Mouse (Mus musculus): ENCODE results near the gene Saa1. TPM values are rescaled to one million over a fixed set of nuclear protein-coding genes. Genes with fewer than 3 reads are reported as not detected.
"Not testable (repeated sequence)": the region's sequence is repeated elsewhere in the genome, so short reads cannot be mapped to it uniquely, and the experiment has no call there.

The Saa1 gene
- total RNA-seq (2021), result not detected
- long read RNA-seq, experiment 1, result 0 reads
- long read RNA-seq, experiment 2, partial matches to known transcripts, result 0 of 1 reads
- long read RNA-seq, experiment 2, other reads (novel, unspliced or antisense), result 0 of 1 reads

DNA sequence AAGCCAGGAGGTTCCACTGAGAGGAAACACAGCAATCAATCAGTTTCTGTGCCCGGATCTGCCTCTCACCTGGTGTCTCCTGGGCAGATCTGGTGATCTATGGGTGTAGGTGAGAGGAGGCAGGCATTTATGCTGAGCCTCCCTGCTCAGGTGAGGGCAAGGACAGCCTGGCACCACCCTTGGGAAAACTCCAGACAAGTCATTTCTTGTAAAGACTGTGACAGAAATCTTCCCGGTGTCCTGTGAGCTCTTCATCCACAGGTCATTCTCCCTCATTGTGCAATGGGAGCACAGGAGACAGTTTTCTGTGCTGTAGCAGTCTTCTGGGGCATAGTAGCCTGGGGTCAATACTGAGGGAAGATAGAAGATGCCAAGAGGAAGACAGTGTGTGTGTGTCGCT, at the start of gene Saa1:
Saa1 (minus strand) TSS at position 101 of the 400 bp plus-strand sequence.
- DNase-seq (ENCODE audit: low spot score in 2 of 2), result not testable (repeated sequence)

- no peak for DNase-seq (ENCODE audit: low spot score in 2 of 2)
These were observed 46.5 kb upstream of the Saa1 start for GRCm38 (mm10) chr7:46789177-46789849.

DNA sequence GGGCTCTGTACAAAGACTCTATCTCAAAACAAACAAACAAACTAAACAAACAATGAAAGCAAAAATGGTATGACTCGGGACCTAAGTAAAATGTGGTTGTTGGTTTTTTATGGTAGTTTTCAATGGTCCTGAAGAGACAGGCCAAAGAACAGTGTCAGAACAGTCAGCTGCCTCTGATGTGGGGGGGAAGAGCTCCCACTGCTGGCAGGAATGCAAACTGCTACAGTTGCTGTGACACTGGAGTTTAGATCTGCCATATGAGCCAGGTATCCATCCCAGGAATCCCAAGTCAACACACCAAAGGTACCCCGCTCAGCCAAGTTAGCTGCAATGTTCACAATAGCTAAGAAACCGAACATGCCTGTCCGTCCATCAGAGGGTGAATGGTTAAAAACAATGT, 27.9 kb upstream of the Saa1 start:
- peak; percentile 38 to 51 for DNase-seq (ENCODE audit: low spot score in 2 of 2)

DNA sequence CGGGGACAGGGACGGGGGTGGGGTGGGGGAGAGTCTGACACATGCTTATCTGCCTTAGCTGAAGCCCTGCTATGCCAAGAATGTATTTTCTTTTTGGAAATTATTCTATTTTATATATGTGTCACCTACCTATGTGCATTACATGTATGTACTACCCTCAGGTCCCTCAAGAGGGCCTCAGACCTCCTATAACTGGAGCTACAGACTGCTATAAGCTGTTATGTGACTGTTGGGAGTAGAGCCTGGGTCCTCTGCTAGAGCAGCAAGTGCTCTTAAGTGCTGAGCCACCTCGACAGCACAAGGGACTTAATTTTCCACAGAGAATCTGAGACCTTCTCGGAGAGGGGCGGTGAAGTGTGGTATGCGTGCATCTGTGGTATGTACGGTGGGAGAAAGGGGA, 25.7 kb upstream of the Saa1 start:
- no peak for DNase-seq (ENCODE audit: low spot score in 2 of 2)

DNA sequence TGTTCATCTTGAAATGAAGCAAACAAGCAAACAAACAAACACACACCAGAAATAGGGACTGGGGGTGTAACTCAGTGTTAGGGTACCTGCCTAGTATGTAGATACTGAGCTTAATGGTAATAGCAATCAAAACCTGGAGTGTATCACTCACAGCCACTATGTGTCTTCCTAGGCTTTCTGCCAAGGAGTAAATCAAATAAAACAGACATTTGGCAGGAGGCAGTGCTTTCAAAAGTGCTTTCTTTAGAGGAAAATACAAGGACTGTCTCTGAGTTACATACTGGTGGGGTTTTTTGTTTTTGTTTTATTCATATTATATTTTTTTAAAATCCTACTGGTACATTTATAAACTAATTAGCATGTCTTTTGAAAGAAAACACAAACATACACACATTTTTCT, 24.6 kb upstream of the Saa1 start:
- DNase-seq (ENCODE audit: low spot score in 2 of 2), result no peak

DNA sequence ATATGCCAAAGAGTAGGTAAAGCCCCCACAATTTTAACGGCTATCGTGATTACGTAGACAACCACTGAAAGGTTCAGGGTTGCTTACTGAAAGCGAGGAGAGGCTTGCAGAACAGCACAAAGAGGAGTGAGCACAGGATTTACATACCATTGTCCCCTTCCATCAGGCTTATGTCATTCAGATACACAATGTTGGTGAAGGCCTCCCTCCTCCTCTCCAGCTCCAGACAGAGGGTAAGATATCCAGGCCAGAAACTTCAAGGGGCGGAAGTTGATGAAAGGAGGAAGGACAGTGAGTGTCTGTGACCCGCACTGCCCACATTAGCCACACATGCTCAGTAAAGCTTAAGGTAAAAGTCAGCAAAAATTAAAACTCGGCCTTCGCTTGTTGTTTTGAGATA, 21.9 kb upstream of the Saa1 start:
- DNase-seq (ENCODE audit: low spot score in 2 of 2), result no peak

DNA sequence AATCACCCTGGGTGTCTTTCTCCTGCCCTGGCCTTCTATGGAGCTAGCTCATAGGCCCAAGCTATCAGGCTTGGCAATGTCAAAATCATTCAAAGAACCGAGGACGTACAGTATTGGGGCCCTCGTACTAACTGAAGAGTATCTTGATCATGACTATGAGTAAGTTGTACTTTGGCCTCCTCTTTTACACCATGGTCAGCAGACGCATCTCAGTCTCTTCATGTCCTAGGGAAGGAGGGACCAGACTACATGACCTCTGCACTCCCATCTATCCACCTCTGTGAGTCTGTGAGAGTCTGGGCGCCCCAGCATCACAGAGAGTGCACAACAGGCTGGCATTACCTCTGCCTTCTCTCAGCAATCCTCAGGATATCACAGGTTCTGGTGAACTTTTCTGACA, 19.8 kb upstream of the Saa1 start:
- no peak for DNase-seq (ENCODE audit: low spot score in 2 of 2)

DNA sequence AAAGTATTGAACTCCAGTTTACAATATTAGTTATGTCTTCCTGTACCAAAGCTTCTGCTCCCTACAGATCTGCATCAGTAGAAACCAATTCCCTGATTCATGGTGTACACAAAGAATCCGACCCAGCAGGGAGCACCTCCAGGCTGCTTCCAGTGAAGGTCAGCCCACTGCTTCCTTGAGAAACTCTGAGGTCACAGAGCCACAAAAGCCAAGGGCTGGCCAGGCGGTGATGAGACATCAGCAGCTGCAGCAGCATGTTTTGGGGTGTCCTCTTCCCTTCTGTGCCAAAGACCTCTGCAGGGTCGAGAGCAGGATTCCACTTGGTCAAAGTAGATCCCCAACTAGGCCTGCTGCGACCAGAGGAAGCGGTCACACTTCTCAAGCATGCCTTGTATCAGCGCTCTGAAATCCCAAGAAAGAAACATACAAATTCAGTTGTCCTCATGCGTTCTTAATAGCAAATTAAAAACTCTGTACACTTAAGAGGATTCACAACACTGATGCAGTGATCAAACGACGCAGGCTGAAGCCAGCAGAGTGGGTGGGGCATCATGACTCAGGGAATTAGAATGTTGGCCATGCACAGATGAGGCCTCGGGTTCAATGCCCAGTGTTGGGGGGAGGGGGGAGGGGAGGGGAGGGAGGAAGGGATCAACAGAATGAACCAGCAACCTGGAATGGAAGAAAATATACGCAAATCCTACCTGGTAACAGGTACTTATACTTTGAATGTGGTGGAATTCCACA, 18.4 kb upstream of the Saa1 start:
- DNase-seq (ENCODE audit: low spot score in 2 of 2), result no peak

DNA sequence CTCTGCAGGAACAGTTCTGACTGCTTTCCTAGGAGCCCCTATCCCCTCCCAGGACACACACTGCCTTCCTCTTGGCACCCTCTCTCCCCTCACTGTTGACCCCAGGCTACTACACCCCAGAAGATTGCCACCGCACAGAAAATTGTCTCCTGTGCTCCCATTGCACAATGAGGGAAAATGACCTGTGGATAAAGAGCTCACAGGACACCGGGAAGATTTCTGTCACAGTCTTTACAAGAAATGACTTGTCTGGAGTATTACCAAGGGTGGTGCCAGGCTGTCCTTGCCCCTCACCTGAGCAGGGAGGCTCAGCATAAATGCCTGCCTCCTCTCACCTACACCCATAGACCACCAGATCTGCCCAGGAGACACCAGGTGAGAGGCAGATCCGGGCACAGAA, 8.7 kb upstream of the Saa1 start, which contains the start of gene Saa2:
Saa2 (plus strand) TSS at position 301 of the 400 bp plus-strand sequence.
- DNase-seq (ENCODE audit: low spot score in 2 of 2), result no peak

DNA sequence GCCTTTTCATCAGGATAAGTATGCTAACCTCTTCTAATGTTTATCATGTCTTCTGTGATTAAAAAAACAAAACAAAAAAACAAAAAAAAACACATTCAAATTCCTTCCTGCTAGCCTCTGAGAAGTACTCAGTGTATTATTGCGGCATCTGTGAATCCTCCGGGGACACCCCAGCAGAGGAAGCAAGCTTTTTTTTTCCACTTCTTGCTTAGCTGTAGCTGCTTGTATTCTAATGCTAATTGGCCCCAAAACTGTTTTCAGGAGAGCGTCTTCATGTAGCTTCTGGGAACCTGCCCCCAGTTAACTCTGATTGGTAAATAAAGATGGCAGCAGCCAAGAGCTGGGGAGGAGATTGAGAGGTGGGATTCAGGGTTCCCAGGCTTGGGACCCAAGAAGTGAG, 5.7 kb upstream of the Saa1 start:
- DNase-seq (ENCODE audit: low spot score in 2 of 2), result no peak

DNA sequence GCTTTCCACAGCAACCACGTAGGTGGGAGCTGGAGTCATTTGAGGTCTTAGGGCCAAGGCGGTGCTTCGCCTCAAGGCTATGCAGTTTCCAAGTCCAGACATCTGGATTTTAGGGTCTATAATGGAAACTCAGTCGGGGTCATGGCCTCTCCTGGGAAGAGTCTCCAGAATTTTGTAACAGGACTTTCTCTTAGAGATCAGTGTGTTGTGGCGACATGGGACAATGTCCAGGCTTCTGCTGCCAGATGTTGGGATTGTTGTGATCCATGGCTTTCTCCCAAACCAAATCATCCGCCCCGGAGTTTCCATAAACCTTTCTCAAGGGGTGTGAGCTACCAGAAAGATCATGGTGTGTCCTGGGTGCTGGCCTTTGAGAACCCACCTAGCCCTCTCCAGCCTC, 3.6 kb upstream of the Saa1 start:
- DNase-seq (ENCODE audit: low spot score in 2 of 2), result no peak

DNA sequence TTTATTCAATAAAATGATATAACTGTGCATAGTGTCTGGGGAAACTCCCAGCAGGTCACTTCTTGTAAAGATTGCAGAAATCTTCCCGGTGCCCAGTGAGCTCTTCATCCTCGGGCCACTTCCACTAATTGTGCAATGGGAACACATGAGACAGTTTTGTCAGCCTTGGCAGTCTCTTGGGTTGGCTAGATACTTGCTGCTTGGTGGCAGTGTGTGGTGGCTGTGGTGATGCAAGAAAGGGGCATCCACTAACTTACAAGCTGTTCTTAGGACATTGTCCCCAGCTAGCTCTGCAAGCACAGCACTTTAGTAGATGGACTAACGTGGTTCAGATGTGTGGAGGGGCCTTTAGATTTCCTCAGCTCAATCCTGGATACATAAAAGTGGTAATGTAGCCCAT, 3.0 kb upstream of the Saa1 start:
- no peak for DNase-seq (ENCODE audit: low spot score in 2 of 2)

DNA sequence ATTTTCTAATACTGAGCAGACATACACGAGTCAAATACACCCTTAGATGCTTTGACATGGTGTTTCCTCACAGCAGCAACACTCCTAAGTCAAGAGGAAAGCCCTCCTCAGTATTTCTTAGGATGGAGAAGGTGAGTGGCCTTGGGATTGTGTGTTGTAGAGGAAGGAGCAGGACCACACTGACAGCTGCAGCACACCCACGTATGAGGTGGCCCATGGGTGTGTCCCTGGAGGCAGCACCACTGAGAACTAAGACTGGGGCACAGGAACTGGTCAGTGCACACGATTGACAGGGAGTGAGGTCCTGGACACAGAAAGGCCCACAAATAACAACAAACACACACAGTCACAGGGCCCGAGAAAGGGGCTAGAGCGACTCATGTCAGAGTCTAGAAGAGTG, 2.7 kb downstream of the Saa1 start:
- not testable (repeated sequence) for DNase-seq (ENCODE audit: low spot score in 2 of 2)

DNA sequence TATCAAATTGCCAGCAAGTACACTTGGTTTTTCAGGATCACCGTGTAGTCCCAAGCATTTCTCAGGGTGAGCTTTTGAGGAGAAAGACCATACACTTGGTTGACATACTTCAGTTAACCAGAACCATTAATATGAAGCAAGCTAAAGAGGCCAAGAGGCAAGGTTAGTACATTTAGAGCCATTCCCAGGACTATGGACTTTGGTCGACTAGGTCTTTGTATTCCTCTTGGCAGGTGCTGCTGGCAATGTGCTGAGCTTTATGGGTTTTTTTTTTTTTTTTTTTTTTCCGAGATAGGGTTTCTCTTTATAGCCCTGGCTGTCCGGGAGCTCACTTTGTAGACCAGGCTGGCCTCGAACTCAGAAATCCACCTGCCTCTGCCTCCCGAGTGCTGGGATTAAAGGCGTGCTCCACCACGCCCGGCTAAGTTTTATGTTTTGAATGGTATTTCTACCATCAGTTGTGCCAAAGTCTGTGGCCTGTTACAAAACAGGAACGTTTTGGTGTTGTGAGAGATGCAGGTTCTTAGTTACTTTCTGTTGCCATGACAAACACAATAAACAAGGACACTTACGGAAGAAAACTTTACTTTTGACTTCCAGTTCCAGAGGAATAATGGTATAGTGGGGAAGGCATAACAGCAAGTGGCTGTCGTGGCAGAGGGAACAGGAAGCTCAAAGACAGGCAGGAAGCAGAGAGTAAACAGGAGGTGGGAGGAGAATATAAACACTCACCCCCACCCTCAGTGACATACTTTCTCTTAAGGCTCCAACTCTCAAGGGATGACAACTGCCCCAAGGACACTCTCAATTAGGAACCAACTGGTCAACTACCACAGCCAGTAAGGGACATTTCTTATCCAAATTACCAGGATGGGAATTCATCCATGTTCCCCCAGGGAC, 4.0 kb downstream of the Saa1 start:
- no peak for DNase-seq (ENCODE audit: low spot score in 2 of 2)

DNA sequence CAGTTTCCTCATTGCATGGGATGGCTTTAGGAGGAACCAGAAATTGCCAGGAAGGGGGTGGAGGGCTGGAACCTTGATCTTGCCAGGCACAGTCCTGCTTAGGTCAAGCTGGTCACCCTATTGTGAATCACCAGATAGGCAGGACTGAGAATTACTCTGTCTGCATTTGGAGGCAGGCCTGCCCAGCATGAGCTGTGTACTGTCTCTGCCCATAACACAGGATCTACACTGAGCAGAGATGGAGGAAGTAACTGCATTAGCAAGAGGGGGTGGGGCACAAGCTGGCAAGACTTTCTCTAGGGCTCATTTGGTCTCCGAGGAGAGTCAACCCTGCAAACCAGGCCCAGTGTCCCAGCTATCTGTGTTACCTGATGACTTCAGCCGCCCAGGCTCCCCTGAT, 7.8 kb downstream of the Saa1 start:
- no peak for DNase-seq (ENCODE audit: low spot score in 2 of 2)

- no peak for DNase-seq (ENCODE audit: low spot score in 2 of 2)
These were observed 10.3 kb downstream of the Saa1 start, which contains the start of gene Saa4 for GRCm38 (mm10) chr7:46732458-46732857. Gene Saa4, minus strand, starts transcription at chr7:46732603.

- DNase-seq (ENCODE audit: low spot score in 2 of 2), result no peak
These were observed 15.2 kb downstream of the Saa1 start for GRCm38 (mm10) chr7:46727584-46727983.

DNA sequence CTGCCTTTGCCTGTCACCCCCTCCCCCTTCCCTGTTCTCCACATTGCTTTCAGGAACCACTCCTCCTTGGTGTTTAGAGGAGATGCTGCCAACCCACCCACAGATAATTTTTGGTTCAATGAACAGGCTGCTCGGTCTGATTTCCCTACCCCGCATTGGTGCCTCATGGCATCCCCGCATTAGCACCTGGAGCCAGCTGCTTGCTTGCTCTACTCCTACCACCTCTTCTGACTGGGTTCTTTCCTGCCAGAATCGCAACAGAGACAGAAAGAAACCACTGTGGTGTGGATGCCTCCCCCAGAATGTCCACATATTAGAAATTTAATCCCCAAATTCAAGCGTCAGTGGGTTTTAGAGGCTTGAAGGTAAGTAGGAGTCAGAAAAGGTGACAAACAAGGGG, 18.4 kb downstream of the Saa1 start:
- DNase-seq (ENCODE audit: low spot score in 2 of 2), result peak in 1 of 2 experiments; percentile 17

DNA sequence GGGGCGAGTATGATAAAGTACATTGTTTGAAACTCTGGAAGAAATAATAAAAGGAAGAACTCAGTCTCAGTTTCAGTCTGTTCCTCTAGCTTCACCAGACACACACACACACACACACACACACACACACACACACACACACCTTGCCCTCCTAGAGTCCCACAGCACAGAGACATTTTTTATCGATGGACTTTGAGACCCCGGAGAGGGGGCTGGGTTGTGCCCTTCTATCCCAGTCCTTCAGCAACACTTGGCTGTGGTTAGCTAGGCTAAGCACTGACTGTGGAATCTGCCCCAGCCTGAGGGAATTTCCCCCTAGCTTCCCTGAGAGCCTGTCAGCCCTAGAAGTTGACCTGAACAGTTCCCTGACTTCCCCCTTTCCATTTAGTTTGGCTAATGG, 18.9 kb downstream of the Saa1 start:
- DNase-seq (ENCODE audit: low spot score in 2 of 2), result no peak

DNA sequence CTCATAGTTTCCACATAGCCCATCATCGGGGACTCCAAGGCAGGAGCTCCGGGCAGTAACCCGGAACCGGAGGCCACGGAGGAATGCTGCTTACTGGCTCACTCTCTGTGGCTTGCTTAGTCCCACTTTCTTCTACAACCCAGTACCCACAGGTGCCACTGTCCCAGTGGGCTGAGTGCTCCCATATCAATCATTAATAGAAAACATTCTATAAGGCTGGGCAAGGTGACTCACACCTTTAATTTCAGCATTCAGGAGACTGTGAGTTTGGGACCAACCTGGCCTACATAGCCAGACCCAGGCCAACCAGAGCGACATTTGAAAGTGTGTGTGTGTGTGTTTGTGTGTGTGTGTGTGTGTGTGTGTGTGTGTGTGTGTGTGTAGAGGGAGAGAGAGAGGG, 19.4 kb downstream of the Saa1 start:
- DNase-seq (ENCODE audit: low spot score in 2 of 2), result no peak

DNA sequence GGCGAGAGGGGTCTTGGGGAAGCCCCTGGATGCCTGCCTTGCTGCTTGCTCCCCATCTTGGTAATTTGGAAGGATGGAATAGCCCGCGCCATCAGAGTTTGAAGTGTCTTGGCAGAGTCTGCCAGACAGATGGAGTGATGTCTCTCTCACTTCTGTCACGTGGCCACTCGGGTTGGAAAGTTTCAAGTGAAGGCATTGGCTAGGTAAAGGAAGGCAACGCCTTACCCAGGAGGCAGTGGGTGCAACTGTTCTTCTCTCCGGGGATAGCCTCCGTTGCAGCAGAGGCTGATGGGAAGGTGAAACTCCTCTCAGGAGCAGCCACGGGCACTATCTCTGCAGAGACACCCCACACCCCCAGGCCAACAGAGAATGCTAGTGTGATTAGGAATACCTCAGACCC, 22.3 kb downstream of the Saa1 start:
- DNase-seq (ENCODE audit: low spot score in 2 of 2), result no peak

GRCm38 (mm10) chr7:46719526-46719925, 23.3 kb downstream of the Saa1 start:
- no peak for DNase-seq (ENCODE audit: low spot score in 2 of 2)
